In genomic region chr6:87008887-87009286, GRCm38 (mm10) we compare ENCODE assay signal across 8 mouse cellular contexts. TPM values are rescaled to one million over a fixed set of nuclear protein-coding genes. Genes with fewer than 3 reads are reported as not detected.
A peak's percentile ranks its signal among the peaks of the same experiment; 100 is the strongest.
DNase-seq lines count a peak whose midpoint lies in the region; ATAC-seq and TF ChIP-seq lines count a peak whose summit lies in the region.

Gene Nfu1 (plus strand): TSS chr6:87009236.

- peaks cover 4% of the 10 kb centered on the region for H3K4me1 ChIP-seq in heart, adult 2 months (ENCODE audit: control insufficient read depth, insufficient read depth, low read length)
- H3K4me1 ChIP-seq in forebrain, postnatal 0 days (ENCODE audit: insufficient read depth) = no peaks in the 10 kb centered on the region
- peaks cover 17% of the 10 kb centered on the region for H3K4me1 ChIP-seq in hindbrain, embryonic 15.5 days (replicated peaks)
- peaks cover 11% of the 10 kb centered on the region for H3K4me1 ChIP-seq in liver, embryonic 16.5 days (ENCODE audit: control insufficient read depth, low read depth, low read length)

- no peak for TF ChIP-seq POLR2A in heart, adult 2 months (IDR thresholded peaks at IDR 0.05; ENCODE audit: insufficient read depth, low read depth, low read length)

- no peak for DNase-seq in heart, adult 2 months
- DNase-seq in heart, adult 9 months (ENCODE audit: low spot score in 2 of 2) = no peak
- no peak for DNase-seq in forebrain, postnatal 0 days
- DNase-seq in B cell, adult 2 months = no peak

- H3K27ac ChIP-seq in heart, adult 2 months = peak within 1 kb of the TSS; percentile 92
- peak within 1 kb of the TSS; percentile 88 for H3K27ac ChIP-seq in forebrain, postnatal 0 days (ENCODE audit: low read depth, low read length)
- H3K27ac ChIP-seq in hindbrain, embryonic 15.5 days (replicated peaks) = peak within 1 kb of the TSS; percentile 92
- peak within 1 kb of the TSS; percentile 92 for H3K27ac ChIP-seq in liver, embryonic 16.5 days (ENCODE audit: low read length)

- H3K9me3 ChIP-seq in forebrain, postnatal 0 days (ENCODE audit: low read length) = no peaks in the 10 kb centered on the region
- no peaks in the 10 kb centered on the region for H3K9me3 ChIP-seq in hindbrain, embryonic 15.5 days
- H3K9me3 ChIP-seq in liver, embryonic 16.5 days (replicated peaks; ENCODE audit: control insufficient read depth, low read length) = no peaks in the 10 kb centered on the region

- TF ChIP-seq EP300 in heart, adult 2 months (IDR thresholded peaks at IDR 0.05; ENCODE audit: insufficient read depth, low read depth, low read length) = no peak

- peak within 1 kb of the TSS; percentile 89 for H3K4me3 ChIP-seq in heart, adult 2 months
- H3K4me3 ChIP-seq in forebrain, postnatal 0 days (ENCODE audit: low read depth, low read length) = peak within 1 kb of the TSS; percentile 69
- H3K4me3 ChIP-seq in hindbrain, embryonic 15.5 days = peak within 1 kb of the TSS; percentile 80
- H3K4me3 ChIP-seq in liver, embryonic 16.5 days (ENCODE audit: low read depth, low read length) = peak within 1 kb of the TSS; percentile 87

- TF ChIP-seq CTCF in heart, adult 2 months (IDR thresholded peaks at IDR 0.05) = no peak
- no peak for TF ChIP-seq CTCF in forebrain, postnatal 0 days (IDR thresholded peaks at IDR 0.05; ENCODE audit: low read depth)

- no peaks in the 10 kb centered on the region for H3K27me3 ChIP-seq in heart, adult 2 months (ENCODE audit: control insufficient read depth, insufficient read depth, low read length)
- H3K27me3 ChIP-seq in forebrain, postnatal 0 days (ENCODE audit: insufficient read depth, low read length) = no peaks in the 10 kb centered on the region
- H3K27me3 ChIP-seq in hindbrain, embryonic 15.5 days = no peaks in the 10 kb centered on the region
- H3K27me3 ChIP-seq in liver, embryonic 16.5 days (ENCODE audit: control insufficient read depth, insufficient read depth, low read depth, low read length) = no peaks in the 10 kb centered on the region

- peak within 1 kb of the TSS; percentile 52 for H3K4me2 ChIP-seq in forebrain, postnatal 0 days (ENCODE audit: low read depth)
- H3K4me2 ChIP-seq in hindbrain, embryonic 15.5 days = peak within 1 kb of the TSS; percentile 61
- H3K4me2 ChIP-seq in liver, embryonic 16.5 days (ENCODE audit: low read depth, low read length) = peak within 1 kb of the TSS; percentile 81

- no peak for ATAC-seq in activated CD4-positive, CD25-positive, alpha-beta regulatory T cell, adult 4 months
- ATAC-seq in forebrain, postnatal 0 days = no peak
- no peak for ATAC-seq in hindbrain, embryonic 15.5 days (ENCODE audit: low FRiP score, low read depth)
- no peak for ATAC-seq in liver, embryonic 16.5 days (ENCODE audit: low read depth)
- ATAC-seq in cerebellum, adult (ENCODE audit: insufficient number of reproducible peaks, low FRiP score, low TSS enrichment) = no peak

- WGBS in heart, adult 2 months = 77% methylated on average over 6 of the region's 6 CpGs
- 78% methylated on average over 6 of the region's 6 CpGs for WGBS in forebrain, postnatal 0 days
- WGBS in hindbrain, embryonic 15.5 days = 79% methylated on average over 6 of the region's 6 CpGs
- WGBS in liver, embryonic 16.5 days (ENCODE audit: insufficient replicate concordance) = 55% methylated on average over 6 of the region's 6 CpGs

- peaks cover 7% of the 10 kb centered on the region for H3K36me3 ChIP-seq in heart, adult 2 months (ENCODE audit: control insufficient read depth, insufficient read depth, low read length)
- no peaks in the 10 kb centered on the region for H3K36me3 ChIP-seq in forebrain, postnatal 0 days (ENCODE audit: insufficient read depth)
- 0 out of 2 replicates have a peak, but pooled peaks cover 4% of the 10 kb centered on the region for H3K36me3 ChIP-seq in hindbrain, embryonic 15.5 days
- no peaks in the 10 kb centered on the region for H3K36me3 ChIP-seq in liver, embryonic 16.5 days (ENCODE audit: control insufficient read depth, insufficient read depth)

- peak within 1 kb of the TSS; percentile 98 for H3K9ac ChIP-seq in heart, adult 2 months (ENCODE audit: low read depth, low read length)
- H3K9ac ChIP-seq in forebrain, postnatal 0 days = peak within 1 kb of the TSS; percentile 89
- H3K9ac ChIP-seq in hindbrain, embryonic 15.5 days = peak within 1 kb of the TSS; percentile 99
- peak within 1 kb of the TSS; percentile 93 for H3K9ac ChIP-seq in liver, embryonic 16.5 days (ENCODE audit: low read depth, low read length)

- peaks cover 5% of the 10 kb centered on the region for H3K79me2 ChIP-seq in heart, adult 2 months (replicated peaks; ENCODE audit: control insufficient read depth, insufficient read depth, low read length)

- intact Hi-C loops in heart, adult 2 months (cut with DNase I) = no loop called here

RNA-seq across cellular contexts. Expression of gene Nfu1, which starts in this region (rescaled TPM):
- total RNA-seq in heart, adult 2 months (2021) = 10 to 100 TPM; 67.6 to 72.3 TPM
- 200 and 213 TPM in 2 replicates for polyA plus RNA-seq in heart, adult 2 months (2012; rRNA removed)
- polyA plus RNA-seq in activated CD4-positive, CD25-positive, alpha-beta regulatory T cell, adult 4 months (2017; shearing (Covaris generic)) = 100 to 1,000 TPM; 133 to 159 TPM
- 167 and 362 TPM in 2 replicates for total RNA-seq in forebrain, postnatal 0 days (2014; rRNA removed)
- polyA plus RNA-seq in forebrain, postnatal 0 days (2015; fragmentation: Nextera tagmentation; extraction: Ambion mirVana) = 146 and 152 TPM in 2 replicates
- polyA plus RNA-seq in hindbrain, embryonic 15.5 days (2015; fragmentation: Nextera tagmentation; extraction: Ambion mirVana) = 138 and 141 TPM in 2 replicates
- polyA plus RNA-seq in liver, embryonic 16.5 days (2015; fragmentation: Nextera tagmentation; extraction: Ambion mirVana) = 40.9 and 44.0 TPM in 2 replicates
